Mouse (Mus musculus): ENCODE measurements around the gene Ms4a4b.

GRCm38 (mm10) chr19:11482684-11483083 is 39.3 kb downstream of the Ms4a4b start:
- no peak for TF ChIP-seq CTCF (conservative IDR thresholded peaks at IDR 0.05; ENCODE audit: insufficient read depth, insufficient read length, low read depth, low read length)
- no peak for TF ChIP-seq POLR2A (IDR thresholded peaks at IDR 0.05; ENCODE audit: low read depth, low read length)
